Mouse (Mus musculus) olfactory bulb, adult 2 months (tissue): ENCODE data around the gene Traf6.

Experiments used
- CTCF ChIP-seq: fragments of 200-500 bp; IDR thresholded peaks from 2 replicates; pipeline ENCODE4 v1.5.1; 2012; ENCODE audit warnings: low read depth, mild to moderate bottlenecking, low read length, moderate library complexity; ENCODE audit not compliant: insufficient read depth
- POLR2A ChIP-seq: fragments of 200-500 bp; IDR thresholded peaks from 2 replicates; pipeline ENCODE4 v1.6.1; 2012; ENCODE audit warnings: mild to moderate bottlenecking, low read depth, low read length, moderate library complexity; ENCODE audit not compliant: insufficient read depth

DNA sequence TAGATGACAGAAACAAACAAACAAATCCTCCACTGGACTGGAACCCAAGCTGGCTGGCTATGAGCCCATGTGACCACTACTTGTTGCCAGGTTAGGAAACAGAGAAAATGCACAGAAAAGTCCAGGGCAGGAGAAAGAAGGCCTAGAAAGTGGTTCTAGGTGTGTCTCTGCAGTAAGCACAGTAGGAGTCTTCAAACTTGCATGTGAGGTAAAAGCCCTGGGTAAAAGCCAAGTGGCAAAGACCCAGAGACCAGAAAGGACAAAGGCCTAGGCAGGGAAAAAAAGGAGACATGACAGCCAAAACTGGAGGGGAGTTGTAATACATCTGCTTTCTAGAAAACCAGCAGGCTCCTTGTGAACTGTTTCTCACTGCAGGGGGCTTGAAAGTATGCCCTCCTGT, 52.7 kb downstream of the Traf6 start:
- no peak for TF ChIP-seq CTCF
- no peak for TF ChIP-seq POLR2A
